Mouse (Mus musculus) heart, adult 8-10 months (tissue): Measurements from ENCODE around the gene Mrnip. TPM values are rescaled to one million over a fixed set of nuclear protein-coding genes. Genes with fewer than 3 reads are reported as not detected.

Experiments used
- DNase-seq: peaks from one replicate; pipeline ENCODE4 v3.0.0; 2022; ENCODE audit warnings: low spot score
- total RNA-seq, 4 experiments: library from RNA; stranded (reverse); gene quantifications; 2 replicates each; pipeline ENCODE4 v1.2.4; 2022

The Mrnip gene
- total RNA-seq: 1 to 10 TPM; 1.6 to 3.5 (median 2.7) TPM

- DNase-seq: peak; percentile 98
Observed at GRCm38 (mm10) chr11:50174111-50174729, at the start of gene Mrnip. Gene Mrnip, plus strand, starts transcription at chr11:50174444.

- DNase-seq: no peak
Observed at GRCm38 (mm10) chr11:50127781-50128180, 46.5 kb upstream of the Mrnip start.

- DNase-seq: peak; percentile 84
Observed at GRCm38 (mm10) chr11:50130811-50131766, 43.2 kb upstream of the Mrnip start, which contains the start of gene Tbc1d9b. Gene Tbc1d9b, plus strand, starts transcription at chr11:50131396.

GRCm38 (mm10) chr11:50131801-50132201, 42.4 kb upstream of the Mrnip start:
- DNase-seq: no peak

- no peak for DNase-seq
Observed at GRCm38 (mm10) chr11:50132265-50132664, 42.0 kb upstream of the Mrnip start.

GRCm38 (mm10) chr11:50134136-50134859, 39.9 kb upstream of the Mrnip start:
- peak; percentile 19 for DNase-seq

- DNase-seq: no peak
Observed at GRCm38 (mm10) chr11:50138206-50138822, 35.9 kb upstream of the Mrnip start.

- no peak for DNase-seq
Observed at GRCm38 (mm10) chr11:50139571-50139970, 34.7 kb upstream of the Mrnip start.

- DNase-seq: no peak
Observed at GRCm38 (mm10) chr11:50145529-50145928, 28.7 kb upstream of the Mrnip start.

GRCm38 (mm10) chr11:50146121-50146520, 28.1 kb upstream of the Mrnip start:
- DNase-seq: no peak

GRCm38 (mm10) chr11:50147267-50147957, 26.8 kb upstream of the Mrnip start:
- DNase-seq: no peak

- no peak for DNase-seq
Observed at GRCm38 (mm10) chr11:50147958-50148476, 26.2 kb upstream of the Mrnip start.

- DNase-seq: no peak
Observed at GRCm38 (mm10) chr11:50149200-50149599, 25.0 kb upstream of the Mrnip start.

GRCm38 (mm10) chr11:50149603-50150150, 24.6 kb upstream of the Mrnip start:
- no peak for DNase-seq

- DNase-seq: no peak
Observed at GRCm38 (mm10) chr11:50151374-50151773, 22.9 kb upstream of the Mrnip start.

- no peak for DNase-seq
Observed at GRCm38 (mm10) chr11:50154166-50154565, 20.1 kb upstream of the Mrnip start.

- DNase-seq: no peak
Observed at GRCm38 (mm10) chr11:50154777-50155520, 19.3 kb upstream of the Mrnip start.

GRCm38 (mm10) chr11:50155785-50156184, 18.5 kb upstream of the Mrnip start:
- DNase-seq: no peak

GRCm38 (mm10) chr11:50156725-50157258, 17.5 kb upstream of the Mrnip start:
- DNase-seq: no peak
